Mouse (Mus musculus) CH12F3 (cell line): ENCODE measurements around the gene Olfr45.
"Not testable (repeated sequence)": the region's sequence is repeated elsewhere in the genome, so short reads cannot be mapped to it uniquely, and the experiment has no call there.

Source experiments
- in situ Hi-C: fragments of 300-500 bp; cut with MboI; formaldehyde crosslinking; loops from 2 replicates; pipeline ENCODE4 v1.14.3; 2020; ENCODE audit warnings: low sequenced_read_pairs

The Olfr45 gene

GRCm38 (mm10) chr7:140681651-140682050 is at the start of gene Olfr45:
TSS of gene Olfr45 (plus strand) at chr7:140681951.
- in situ Hi-C loops = no loop called here

GRCm38 (mm10) chr7:140646152-140646551 is 35.6 kb upstream of the Olfr45 start, which contains the start of gene Olfr53:
TSS of gene Olfr53 (plus strand) at chr7:140646452.
- in situ Hi-C loops = no loop called here

GRCm38 (mm10) chr7:140659630-140660029 is 22.1 kb upstream of the Olfr45 start, which contains the start of gene Olfr539:
TSS of gene Olfr539 (plus strand) at chr7:140659930.
- in situ Hi-C loops = no loop called here

DNA sequence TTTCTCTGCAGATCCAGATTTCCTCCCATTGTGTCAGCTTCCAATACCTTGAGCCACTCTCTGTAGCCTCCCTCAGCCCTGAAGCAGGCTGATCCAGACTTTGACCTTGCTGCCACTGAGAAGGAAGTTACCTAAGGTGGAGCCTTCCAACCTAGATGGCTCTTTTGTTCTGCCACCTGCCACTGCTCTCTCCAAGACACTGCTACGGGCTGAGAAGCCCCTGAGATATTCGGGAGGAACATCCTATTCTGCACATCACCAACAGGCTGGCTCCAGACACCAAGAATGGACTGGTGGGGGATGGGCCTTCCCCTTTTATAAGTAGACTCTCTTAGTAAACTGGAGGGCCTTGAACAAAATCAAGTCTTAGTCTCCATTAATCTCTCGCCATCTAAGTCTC is 11.1 kb upstream of the Olfr45 start:
- in situ Hi-C loops = not testable (repeated sequence)

GRCm38 (mm10) chr7:140675863-140676262 is 5.9 kb upstream of the Olfr45 start:
- in situ Hi-C loops = no loop called here

DNA sequence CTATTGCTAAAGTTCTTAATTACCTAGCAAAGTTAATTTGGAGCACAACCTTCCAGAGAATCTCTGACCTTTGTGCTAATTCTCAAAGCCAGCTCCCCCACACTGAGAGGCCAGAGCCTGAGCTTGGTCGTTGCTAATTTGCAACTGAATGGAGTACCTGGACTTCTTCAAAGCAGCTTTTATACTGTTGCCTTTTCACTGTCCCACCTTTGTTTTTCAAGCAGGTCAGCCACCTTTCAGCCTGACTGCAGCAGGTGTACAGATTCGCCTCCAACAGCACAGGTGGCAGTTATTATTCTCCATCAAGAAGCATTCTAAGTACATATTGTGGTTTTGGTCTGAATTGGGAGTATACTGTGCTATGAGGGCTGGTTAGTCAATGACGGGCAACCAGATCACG is 2.2 kb upstream of the Olfr45 start:
- in situ Hi-C loops = not testable (repeated sequence)

DNA sequence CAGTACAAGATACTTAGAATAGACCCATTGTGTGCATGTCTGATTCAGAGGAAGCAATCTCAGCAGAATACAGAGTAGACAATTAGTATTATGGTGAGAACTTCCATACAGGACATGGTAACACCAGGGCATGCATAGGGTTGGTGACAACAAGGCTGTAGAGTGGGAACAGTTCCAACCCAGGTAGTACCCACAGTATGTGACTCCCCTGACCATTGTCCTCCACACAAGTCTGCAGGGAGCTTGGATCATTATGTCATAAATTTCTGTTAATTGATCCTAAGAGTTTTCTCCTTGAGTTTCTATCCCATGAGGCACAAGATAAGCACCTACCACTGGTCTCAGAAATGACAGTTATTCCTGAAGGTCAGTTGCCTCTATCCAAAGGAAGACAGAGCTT is 15.2 kb downstream of the Olfr45 start, which contains the start of gene Olfr541:
Olfr541 (plus strand) TSS at position 301 of the 400 bp plus-strand sequence.
- in situ Hi-C loops = no loop called here

DNA sequence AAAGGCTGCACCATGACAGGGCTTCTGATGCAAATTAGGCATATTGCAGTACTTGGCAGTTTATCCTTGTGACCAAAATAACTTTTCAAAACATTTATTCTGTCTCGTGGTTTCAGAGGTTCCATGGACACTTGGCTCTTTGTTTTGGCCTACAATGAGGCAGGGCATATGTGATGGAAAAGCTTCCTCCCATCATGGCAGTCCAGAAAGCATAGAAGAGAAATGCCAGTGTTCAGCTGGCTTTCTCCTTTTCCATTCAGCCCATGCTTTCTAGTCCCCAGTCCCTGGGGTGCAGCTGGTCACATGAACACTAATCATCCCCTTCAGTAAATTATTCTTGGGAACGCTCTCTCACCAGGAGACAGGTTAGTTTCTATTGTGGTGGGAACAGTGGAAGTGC is 24.6 kb downstream of the Olfr45 start:
- in situ Hi-C loops = no loop called here

- in situ Hi-C loops = no loop called here
Measured at GRCm38 (mm10) chr7:140707536-140708284, 26.0 kb downstream of the Olfr45 start.

GRCm38 (mm10) chr7:140717155-140718055 is 35.7 kb downstream of the Olfr45 start:
- in situ Hi-C loops = no loop called here

GRCm38 (mm10) chr7:140721095-140721494 is 39.3 kb downstream of the Olfr45 start:
- in situ Hi-C loops = no loop called here

- in situ Hi-C loops = no loop called here
Measured at GRCm38 (mm10) chr7:140725558-140725957, 43.8 kb downstream of the Olfr45 start.

- in situ Hi-C loops = no loop called here
Measured at GRCm38 (mm10) chr7:140733162-140733561, 51.4 kb downstream of the Olfr45 start.
